Mouse (Mus musculus) G1E-ER4 (cell line): Measurements from ENCODE around the gene Pinlyp. TPM values are rescaled to one million over a fixed set of nuclear protein-coding genes. Genes with fewer than 3 reads are reported as not detected.

Experiments used
- GATA1 ChIP-seq: IDR thresholded peaks from one replicate; pipeline ENCODE4 v1.8.0; 2012; ENCODE audit warnings: low read length, inconsistent platforms
- polyA plus RNA-seq: library from polyadenylated mRNA; stranded (reverse); fragments of >175 nt; gene quantifications from 2 replicates; pipeline ENCODE4 v1.2.3, GENCODE M21; 2012

Gene Pinlyp
- polyA plus RNA-seq, 1 experiment = not detected

- no peak for TF ChIP-seq GATA1
Observed at GRCm38 (mm10) chr7:24533806-24534205, 12.1 kb downstream of the Pinlyp start.

- TF ChIP-seq GATA1 = no peak
Observed at GRCm38 (mm10) chr7:24533031-24533571, 12.8 kb downstream of the Pinlyp start.

GRCm38 (mm10) chr7:24531211-24531971 lies 14.5 kb downstream of the Pinlyp start:
- no peak for TF ChIP-seq GATA1

DNA sequence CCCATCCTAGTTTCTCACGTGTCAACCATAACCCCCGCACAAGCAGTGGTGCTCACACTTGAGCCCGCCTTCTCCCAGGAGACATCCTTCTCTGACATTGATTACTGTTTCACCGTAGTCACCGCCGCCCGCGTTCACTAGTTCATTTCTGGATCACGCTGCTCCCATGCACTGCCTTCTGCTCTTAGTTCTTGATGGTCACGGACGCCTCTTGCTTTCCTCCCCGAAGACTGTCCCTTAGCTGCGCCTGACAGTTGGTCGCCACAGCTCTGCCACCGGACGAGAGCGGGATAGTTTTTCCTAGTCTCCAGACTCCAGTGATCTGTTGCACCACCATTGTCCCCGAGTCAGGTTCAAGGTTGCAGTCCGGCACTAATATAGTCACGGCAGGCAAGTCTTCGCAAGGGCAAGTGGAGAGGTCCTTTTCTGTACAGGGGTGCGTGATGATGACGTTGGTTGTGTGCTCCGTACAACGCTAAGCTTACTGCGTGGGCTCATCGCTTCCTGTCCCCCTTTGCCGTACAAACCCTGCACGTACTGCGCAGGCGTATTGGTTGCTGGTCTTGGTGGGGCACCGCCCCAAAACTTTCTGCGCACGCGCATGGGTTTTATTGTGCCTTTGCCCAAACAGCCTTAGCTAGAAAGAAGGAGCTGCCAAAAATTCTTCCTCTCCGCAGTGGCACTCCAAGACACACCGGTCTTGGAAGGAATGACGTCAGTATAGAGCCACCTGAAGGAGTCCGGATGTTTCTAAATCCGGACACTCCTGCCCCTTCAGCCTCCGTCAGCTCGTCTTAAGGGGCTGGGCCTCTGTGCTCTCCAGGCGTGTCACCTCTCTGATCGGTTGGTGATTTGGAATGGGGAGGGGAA lies 15.6 kb downstream of the Pinlyp start, which contains the start of gene Irgq:
Gene Irgq (plus strand): TSS at position 628 of the 870 bp plus-strand sequence.
- TF ChIP-seq GATA1 = no peak

GRCm38 (mm10) chr7:24529580-24529979 lies 16.3 kb downstream of the Pinlyp start:
- TF ChIP-seq GATA1 = no peak

DNA sequence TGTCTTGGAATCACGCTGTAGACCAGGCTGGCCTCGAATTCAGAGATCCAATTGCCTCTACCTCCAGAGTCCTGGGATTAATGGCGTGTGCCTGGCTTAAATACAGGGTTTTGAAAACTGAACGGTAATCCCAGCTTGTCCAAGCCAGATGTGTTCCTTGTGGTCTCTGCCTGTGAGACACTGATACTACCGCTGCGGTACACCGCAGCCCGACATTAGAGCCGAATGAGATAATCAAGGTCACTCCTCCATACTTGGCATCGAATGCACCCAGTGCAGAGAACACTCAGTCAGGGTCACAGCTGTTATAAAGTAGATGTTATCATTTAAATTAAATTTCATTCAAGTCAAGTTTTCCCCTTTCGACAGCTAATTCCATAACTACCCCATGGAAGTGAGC lies 17.1 kb downstream of the Pinlyp start:
- no peak for TF ChIP-seq GATA1

DNA sequence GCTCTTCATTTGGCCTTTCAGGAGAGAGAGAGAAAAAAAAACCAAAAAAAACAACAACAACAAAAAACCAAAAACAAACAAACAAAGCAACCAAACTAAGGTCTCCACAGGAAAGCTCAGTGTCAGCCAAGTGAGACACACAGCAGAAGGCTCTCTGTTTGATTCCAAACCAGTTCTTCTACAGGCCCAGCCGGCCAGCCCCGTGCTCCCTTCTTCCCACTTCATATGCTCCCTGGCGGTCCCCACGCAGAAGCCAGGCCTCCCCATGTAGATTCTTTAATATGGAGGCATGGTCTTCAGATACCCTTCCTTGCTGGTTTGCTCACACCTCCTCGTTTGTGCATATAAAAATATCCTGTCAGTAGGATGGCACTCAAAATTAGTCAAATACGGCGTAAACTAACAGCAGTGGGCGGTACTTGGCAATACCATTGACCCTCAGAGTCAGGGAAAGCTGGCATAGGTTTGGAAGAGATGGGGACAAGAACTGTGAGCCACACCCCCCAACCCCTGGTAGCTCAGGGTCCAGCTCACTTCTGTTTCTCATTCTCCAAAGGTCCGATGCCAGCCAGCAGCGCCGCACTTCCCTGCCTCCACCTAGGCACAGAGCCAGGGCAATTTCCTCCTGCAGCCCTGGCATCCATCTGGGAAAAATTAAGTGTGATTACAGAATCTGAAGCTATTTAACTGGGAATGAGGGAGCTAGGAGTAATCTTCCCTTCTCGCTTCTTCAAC lies 20.1 kb downstream of the Pinlyp start:
- TF ChIP-seq GATA1 = no peak

DNA sequence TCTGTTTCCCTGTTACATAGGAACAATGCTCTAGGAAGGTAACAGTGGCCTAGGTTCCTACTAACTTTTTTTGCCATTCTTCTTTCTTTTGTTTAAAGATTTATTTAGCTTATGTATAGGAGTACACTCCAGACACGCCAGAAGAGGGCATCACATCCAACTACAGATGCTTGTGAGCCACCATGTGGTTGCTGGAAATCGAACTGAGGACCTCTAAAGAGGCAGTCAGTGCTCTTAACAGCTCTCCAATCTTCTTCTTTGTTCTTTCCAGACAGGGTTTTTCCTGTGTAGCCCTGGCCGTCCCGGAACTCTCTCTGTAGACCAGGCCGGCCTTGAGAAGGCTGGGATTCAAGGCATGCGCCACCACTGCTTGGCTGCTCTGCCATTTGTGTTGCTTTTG lies 20.9 kb downstream of the Pinlyp start:
- TF ChIP-seq GATA1 = no peak

GRCm38 (mm10) chr7:24523723-24524122 lies 22.2 kb downstream of the Pinlyp start:
- TF ChIP-seq GATA1 = no peak

- TF ChIP-seq GATA1 = no peak
Observed at GRCm38 (mm10) chr7:24522805-24523204, 23.1 kb downstream of the Pinlyp start.

DNA sequence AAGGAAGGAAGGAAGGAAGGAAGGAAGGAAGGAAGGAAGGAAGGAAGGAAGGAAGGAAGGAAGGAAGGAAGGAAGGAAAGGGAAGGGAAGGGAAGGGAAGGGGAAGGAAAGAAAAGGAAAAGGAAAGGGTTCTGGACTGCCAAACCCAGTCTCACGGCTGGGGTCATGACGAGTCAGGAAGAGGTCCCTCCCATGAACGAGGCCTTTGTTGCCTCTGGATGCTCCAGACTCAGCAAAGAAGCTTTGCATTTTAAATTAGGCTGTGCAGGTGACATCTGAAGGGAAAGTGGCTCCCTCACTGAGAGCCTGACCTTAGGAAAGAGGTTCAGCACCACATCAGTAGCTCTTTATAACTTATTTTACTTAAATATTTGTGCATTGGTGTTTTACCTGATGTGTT lies 26.8 kb downstream of the Pinlyp start:
- TF ChIP-seq GATA1 = no peak

DNA sequence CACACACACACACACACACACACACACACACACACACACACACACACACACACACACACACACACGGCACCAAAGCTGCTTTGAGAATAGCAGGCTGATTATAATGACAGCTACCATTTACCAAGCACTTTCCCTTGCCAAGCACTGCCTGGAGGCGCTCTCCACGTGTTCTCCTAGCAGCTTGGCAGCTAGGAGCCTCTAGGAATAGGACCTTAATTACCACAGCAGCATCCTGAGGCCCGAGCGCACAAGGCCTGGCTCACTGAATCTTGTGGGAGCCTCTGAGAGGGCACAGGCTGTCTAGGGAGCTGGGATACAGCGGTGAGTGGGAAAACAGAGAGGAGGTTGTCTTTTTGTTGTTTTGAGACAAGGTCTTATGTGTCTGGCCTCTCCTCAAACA lies 28.3 kb downstream of the Pinlyp start:
- TF ChIP-seq GATA1 = no peak

- TF ChIP-seq GATA1 = no peak
Observed at GRCm38 (mm10) chr7:24517077-24517476, 28.8 kb downstream of the Pinlyp start.

DNA sequence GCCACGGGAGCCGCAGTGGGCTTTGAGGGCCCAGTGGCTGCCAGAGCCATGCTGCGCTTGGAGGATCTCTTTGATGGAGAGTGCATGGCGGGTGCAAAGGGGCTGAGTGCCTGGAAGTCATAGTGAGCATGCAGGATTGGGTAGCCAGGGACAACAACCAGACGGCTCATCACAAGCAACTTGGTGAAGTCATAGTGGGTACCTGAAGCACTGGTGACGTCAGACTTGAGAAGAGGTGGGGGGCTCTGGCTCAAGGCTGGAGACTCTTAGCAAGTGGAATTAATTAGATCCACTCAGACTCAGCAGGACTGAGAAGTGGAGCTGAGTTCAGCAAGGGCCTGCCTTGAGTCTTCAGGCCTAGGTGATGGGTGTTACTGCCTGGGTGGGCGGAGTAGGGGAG lies 33.6 kb downstream of the Pinlyp start, which contains the start of gene AC161166.1:
Gene AC161166.1 (minus strand): TSS at position 101 of the 400 bp plus-strand sequence.
- no peak for TF ChIP-seq GATA1

- no peak for TF ChIP-seq GATA1
Observed at GRCm38 (mm10) chr7:24507726-24508114, 38.2 kb downstream of the Pinlyp start.
